Mouse (Mus musculus) embryonic stem cell, embryonic (primary cell): ENCODE measurements at regions not wholly inside any gene's neighbourhood (a gene's known extent, or its start where the extent isn't known, plus 50 kb on each side); places are given as distances from the start of the nearest gene placed in this dataset.

Source experiments
- CTCF ChIA-PET, 4 experiments: fragments of 300-600 bp in 2 of 4; fragments of 350-600 bp in 2 of 4; sonication (Branson Sonifier 250); formaldehyde crosslinking; loops; one replicate each; lab custom pipeline; 2022; ENCODE audit warnings: inconsistent platforms in 2 of 4; lab: Charles Lee
- POLR2A ChIA-PET, 4 experiments: fragments of 300-600 bp in 2 of 4; fragments of 350-600 bp in 2 of 4; sonication (Branson Sonifier 250); formaldehyde crosslinking; loops; one replicate each; lab custom pipeline; 2022; ENCODE audit warnings: antibody characterized with exemption in 4 of 4, inconsistent platforms in 1 of 4; lab: Charles Lee

DNA sequence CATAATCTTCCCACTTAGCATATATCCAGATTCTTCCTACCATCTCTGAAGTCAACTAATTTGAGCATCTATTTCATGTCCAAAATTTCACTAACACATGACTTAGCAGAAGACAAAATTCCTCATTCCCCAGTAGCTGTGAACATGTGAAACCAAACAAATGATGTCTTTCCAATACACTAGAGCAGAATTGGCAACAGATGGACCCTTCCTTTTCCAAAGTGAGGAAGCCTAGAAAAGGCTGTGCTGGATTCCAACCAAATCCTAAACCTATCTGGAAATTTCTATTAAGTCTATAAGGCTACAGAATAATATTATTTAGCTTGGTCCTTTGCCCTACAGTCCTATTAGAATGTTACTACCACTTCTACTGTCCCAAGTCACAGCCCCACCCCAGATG lies 253.3 kb downstream of the Olfm4 start:
- POLR2A ChIA-PET: no interaction called here
- CTCF ChIA-PET: no interaction called here

DNA sequence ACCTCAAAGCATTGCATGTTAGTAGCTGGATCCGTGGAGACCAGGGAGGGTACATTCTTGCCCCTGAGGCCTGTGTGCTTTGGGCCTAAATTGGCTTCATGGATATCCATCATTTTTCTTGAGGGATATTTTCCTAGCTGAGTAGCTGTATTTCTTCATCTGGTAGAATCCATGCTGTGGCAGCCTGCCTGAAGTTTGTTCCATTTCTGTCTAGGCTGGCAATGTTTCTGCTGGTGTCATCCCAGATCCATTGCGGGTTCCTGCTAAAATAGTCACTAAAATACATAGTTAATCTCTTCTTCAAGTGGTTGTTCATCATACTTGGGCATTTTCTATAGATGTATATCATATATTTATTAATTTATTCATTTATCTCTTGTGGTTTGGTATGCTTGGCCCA lies 253.7 kb downstream of the Olfm4 start:
- CTCF ChIA-PET: no interaction called here
- POLR2A ChIA-PET: no interaction called here

DNA sequence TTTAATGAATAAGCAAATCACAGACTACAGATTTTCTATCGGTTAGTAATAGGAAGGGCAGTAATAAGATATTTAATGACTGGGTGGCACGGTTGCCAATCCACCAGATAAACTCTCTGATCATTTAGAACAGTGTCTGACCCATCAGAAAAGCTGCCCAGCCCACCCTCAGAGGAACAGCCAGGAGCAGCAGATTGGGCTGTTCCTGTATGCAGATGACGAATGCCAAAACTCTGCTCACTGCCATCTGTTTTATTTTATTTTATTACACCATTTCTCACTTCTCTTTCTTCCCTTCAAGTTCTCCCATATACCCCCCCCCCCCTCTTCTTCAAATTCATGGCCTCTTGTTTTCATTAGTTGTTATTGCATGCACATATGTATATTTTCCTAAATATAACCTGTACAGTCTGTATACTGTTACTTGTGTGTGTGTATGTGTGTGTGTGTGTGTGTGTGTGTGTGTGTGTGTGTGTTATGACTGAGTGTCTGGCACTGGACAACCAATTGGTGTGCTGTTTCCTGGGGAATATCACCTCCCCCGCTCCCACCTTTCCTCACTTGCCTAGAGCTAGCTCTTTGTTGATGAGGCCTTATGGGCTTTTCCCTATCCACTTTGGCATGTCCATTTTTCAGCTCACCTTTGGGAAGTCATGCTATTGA lies 260.9 kb downstream of the Olfm4 start:
- POLR2A ChIA-PET: no interaction called here
- CTCF ChIA-PET: no interaction called here

DNA sequence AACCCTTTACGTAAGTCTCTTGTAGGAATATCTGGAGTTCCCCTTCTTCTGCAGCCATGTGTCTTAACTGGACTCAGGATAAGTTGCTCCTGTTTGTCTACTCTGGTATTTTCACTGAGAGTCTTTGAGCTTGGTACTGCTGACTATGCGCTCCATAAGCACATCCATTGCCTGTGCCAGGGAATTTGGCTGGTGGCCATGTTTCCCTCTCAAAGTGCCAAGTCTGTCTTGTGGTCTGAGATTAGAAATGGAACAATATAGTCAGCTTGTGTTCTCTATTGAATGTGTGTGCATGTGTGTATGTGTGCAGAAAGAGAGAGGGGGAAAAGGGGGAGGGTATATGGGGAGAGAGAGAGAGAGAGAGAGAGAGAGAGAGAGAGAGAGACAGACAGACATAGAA lies 263.7 kb downstream of the Olfm4 start:
- ChIA-PET CTCF (no interaction called here), POLR2A (no interaction called here)

DNA sequence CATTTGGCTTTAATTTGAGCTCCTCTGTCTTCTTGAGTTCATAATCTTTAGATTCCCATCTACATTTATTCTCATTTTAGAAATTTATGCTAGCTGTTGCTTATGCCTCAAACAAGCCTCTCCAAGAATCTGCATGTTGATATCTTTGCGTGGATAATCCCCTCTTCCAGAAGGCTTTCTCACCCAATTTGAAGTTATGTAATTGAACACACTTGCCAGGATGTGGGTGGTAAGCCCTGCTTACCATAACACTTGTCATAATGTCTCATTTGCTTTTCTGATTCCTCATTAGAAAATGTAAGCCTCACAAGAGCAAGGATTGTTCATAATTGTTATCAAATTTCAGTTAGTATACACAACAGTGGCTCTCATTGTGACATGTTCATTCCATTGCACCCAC lies 266.0 kb downstream of the Olfm4 start:
- ChIA-PET CTCF (no interaction called here), POLR2A (no interaction called here)

DNA sequence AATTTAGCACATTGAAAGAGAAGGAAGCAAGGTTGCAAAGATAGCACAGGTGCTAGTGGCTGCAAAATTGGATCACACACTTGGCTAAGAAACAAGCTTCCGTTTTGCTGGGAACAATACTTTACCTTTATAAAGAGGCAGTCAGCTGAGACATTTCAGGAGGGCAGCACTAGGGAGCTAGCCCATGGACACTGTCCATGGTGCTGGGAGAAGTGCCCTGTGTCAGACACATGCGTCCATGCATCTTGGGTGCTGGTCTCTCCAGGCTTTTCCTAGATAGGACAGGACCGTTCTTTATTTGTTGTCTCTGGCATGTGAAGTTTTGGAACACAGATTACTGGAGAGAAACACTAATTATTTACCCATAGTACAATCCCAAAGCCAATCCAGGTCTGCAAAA lies 273.2 kb downstream of the Olfm4 start:
- ChIA-PET CTCF (interaction anchor here in 2 of 4 experiments (0.5 to 1.4 kb wide), 3 partner anchors 41 to 1136 kb away, joined by 3 to 4 read pairs (median 3); no protein-coding TSS in a partner anchor), POLR2A (no interaction called here)

DNA sequence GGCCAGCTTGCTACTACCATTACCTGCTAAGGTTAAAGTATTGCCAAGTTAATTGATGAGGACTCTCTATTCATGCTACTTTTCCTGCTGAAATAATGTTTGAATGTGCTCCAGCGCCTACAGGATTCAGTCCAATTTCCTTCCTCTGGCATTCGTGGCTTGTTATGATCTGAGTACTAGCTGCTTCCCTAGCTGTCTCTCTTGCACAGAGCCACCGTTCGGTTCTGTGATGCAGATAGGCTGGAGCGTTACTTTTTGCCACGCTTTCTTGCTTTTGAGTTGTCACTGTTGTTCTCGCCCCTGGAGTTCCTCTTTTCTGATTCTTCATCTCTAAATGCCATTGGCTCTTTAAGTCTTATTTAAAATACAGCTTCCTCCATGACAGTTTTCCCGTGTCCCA lies 279.3 kb downstream of the Olfm4 start:
- ChIA-PET CTCF (no interaction called here), POLR2A (no interaction called here)

DNA sequence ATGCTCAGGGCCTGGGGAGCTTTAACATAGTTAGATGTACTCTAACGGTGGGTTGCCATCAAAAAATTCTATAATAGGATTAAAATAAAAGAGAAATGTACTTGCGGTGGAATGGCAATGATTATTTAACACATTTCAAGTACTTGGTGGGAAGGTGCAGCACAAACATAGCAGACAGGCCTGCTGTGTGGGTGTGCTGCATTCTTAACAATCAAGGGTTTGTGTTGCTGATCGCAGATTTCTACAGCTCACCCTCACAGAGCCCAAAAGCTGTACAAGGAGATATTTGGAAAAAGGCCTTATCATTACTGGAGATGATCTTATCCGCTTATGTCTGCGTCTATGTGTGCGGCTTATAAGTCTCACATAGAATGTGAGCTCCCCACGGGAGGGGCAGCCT lies 281.2 kb downstream of the Olfm4 start:
- CTCF ChIA-PET: interaction anchor here in 2 of 4 experiments (0.6 to 1.6 kb wide), 3 partner anchors 23 to 678 kb away, joined by 3 to 4 read pairs (median 3); no protein-coding TSS in a partner anchor
- POLR2A ChIA-PET: interaction anchor here in 2 of 4 experiments (0.7 to 1.2 kb wide), 2 partner anchors 54 to 96 kb away, joined by 3 read pairs; no protein-coding TSS in a partner anchor

DNA sequence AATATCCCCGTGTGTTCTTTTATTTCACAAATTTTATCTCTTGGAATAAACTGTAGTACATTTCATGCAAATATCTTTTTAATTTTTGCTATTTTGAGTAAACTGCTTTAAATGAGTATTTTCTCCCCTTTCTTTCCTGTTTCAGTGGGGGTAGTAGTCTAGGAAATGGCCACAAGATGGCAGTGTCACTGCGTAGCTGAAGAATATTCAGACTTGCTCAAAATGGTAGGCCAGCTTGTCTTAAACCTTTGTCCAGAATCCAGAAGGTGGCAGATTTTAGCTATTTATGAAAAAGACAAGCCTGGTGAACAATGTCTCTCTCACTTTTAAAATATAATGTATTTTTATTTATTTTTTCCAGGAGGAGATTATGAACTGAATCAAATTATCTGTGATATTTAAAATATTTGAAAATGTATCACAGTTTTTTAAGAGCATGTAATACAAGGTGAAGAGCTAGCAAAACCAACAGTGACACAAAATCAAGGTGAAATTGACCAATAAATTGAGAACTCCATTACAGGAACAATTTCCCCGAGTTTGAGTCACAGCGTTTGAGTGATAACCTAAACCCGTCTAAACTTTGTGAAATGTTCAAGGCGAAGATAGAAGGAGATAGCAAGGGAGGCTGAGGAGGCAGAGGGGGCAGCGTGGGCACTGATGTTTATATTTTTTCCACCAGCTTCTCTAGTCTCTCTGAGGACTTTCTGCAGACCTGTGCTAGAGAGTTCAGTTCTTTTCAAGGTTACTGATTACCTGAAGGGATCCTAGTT lies 285.5 kb downstream of the Olfm4 start:
- CTCF ChIA-PET: interaction anchor here in 1 of 4 experiments (0.5 kb wide), 1 partner anchor 1627 kb away, joined by 3 read pairs; no protein-coding TSS in a partner anchor
- POLR2A ChIA-PET: no interaction called here

DNA sequence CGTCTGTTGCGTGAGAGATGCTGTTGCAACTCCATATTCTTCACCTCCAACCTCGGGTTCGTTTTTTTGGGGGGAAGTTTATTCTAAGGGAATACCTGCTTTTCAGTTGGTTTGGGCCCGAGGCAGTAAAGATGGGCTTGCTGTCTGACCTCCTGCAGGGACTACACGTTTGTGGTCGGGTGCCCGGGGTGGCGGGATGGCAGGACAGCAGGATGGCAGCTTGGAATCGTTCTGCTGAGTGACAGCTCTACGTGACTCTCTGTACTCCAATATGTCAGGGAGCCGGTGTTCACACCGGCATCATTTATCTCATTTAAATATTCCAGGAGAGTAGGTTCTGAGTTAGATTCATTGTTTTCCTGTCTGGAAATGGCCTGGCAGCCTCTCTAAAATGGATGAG lies 286.2 kb downstream of the Olfm4 start:
- ChIA-PET CTCF (no interaction called here), POLR2A (no interaction called here)

DNA sequence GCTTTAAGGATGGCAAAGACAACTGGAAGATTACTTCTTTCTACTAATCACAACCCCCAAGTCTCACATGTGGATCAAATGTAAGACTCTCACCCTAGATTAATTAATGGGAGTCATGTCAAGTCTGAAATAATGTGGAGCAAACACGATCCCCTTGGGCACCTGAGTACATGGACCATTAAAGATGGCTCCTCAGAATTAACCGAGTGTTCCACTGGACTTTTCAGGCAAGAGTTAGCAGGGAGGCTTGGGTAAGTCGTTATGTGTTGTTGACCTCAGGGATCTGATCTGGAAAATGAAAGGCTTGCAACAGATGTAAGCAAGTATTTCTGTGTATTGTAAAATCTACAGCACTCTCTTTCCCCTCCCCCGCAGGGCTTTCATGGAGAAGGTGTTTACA lies 296.3 kb downstream of the Olfm4 start:
- ChIA-PET POLR2A (no interaction called here), CTCF (interaction anchor here in 1 of 4 experiments (0.6 kb wide), 1 partner anchor 726 kb away, joined by 3 read pairs; no protein-coding TSS in a partner anchor)

DNA sequence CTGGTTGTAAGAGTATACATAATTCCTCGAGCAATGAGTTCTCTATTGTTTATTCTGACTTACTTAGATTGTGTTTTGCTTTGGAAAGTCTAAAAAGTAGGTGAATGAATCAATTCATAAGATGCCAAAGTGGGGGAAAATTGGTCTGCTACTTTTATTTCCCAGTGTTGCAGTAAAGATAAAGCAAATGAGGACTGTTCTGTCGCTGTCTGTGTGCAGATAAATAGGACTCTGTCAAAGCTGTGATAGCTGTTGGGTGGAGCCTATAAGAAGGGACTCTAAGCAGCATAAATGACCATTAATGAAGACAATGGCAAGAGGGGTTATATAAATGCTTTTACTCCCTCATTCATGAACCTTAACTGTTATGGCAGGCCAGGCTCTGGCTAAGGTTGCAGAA lies 299.8 kb downstream of the Olfm4 start:
- ChIA-PET POLR2A (no interaction called here), CTCF (no interaction called here)

DNA sequence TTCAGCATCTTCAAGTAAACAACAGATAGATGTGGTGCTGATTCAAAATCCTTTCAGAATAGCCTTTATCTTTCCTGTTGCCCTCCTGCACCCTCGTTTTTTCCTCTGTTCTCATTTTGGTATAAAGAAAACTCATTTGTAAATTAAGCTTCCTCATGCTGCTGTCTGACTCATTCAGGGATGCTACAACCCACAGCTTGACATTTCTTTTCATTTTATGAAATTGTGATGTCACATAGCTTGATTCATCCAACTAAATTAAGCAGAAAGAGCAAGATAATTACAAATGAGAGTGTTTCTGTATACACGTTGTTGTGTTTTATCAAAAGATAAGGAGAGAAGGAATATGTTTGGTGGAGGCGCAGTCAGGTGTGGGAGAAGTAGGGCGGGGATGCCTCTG lies 307.5 kb downstream of the Olfm4 start:
- CTCF ChIA-PET: no interaction called here

DNA sequence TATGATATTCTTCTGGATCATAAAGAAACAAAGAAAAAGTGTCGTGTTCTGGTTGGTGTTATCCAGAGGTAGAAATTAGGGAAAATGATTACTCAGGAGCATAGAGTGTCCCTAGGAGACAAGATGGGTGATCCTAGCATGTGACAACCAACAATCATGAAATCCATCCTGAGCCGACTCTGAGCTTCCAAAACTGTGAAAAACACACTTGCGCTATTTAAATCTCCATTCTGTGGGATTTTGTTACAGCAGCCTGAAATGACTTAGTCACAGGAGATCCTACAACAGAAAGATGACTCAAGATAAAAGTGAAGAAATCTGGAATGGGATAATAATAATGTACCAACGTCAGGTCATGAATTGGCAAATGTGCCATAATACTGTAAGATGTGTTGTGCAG lies 309.5 kb downstream of the Olfm4 start:
- ChIA-PET CTCF (no interaction called here), POLR2A (no interaction called here)

More for the DNA sequence above, 307.5 kb downstream of the Olfm4 start:
- POLR2A ChIA-PET: no interaction called here

DNA sequence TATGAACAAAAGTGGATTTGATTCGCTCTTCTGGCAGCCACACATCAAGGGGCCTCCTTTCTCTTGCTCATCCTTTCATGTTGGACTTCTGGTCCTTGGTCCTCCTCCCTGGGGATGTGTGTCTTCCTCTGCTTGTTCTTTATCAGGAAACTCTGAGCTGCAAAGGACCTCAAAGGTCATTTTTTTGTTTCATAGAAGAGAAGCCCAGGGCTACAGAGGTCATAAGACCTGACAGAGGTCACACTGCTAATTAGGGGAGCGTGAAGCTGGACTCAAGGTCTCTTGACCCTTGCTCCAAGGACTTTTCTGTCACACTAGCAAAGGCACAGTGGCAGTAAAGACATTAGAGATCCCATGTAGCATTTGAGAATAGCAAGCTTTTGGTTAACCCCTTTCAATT lies 345.8 kb downstream of the Olfm4 start:
- CTCF ChIA-PET: no interaction called here
- POLR2A ChIA-PET: no interaction called here

DNA sequence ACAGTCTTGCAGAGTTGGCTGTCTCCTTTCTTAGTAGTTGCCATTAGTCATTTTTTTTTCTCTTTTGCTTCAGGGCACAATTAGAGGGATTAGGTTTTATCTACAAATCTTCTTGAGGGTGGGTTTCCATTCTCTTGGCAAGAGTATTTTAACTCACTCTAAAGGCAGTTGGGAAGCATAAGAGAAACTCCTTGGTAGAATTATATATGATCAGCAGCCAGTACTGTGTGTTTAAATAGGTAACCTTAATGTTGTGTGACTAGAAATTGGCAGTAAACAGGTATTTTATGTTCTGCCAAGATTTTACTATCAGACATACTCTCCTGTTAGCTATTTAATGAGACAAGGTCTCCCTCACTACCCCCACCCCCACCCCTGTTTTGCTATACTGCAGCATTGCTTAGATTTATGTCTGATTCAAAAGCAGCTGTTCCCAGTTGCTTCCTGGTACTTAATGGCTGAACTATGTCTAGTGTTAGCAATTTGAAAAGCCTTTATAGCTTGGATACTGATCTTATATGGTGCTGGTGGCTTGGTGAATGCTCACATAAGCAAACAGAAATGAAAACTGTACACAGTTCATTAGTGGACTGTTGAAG lies 378.2 kb downstream of the Olfm4 start:
- CTCF ChIA-PET: no interaction called here
- POLR2A ChIA-PET: interaction anchor here in 1 of 4 experiments (0.6 to 0.7 kb wide), 2 partner anchors 20 to 61 kb away, joined by 3 to 5 read pairs; no protein-coding TSS in a partner anchor

DNA sequence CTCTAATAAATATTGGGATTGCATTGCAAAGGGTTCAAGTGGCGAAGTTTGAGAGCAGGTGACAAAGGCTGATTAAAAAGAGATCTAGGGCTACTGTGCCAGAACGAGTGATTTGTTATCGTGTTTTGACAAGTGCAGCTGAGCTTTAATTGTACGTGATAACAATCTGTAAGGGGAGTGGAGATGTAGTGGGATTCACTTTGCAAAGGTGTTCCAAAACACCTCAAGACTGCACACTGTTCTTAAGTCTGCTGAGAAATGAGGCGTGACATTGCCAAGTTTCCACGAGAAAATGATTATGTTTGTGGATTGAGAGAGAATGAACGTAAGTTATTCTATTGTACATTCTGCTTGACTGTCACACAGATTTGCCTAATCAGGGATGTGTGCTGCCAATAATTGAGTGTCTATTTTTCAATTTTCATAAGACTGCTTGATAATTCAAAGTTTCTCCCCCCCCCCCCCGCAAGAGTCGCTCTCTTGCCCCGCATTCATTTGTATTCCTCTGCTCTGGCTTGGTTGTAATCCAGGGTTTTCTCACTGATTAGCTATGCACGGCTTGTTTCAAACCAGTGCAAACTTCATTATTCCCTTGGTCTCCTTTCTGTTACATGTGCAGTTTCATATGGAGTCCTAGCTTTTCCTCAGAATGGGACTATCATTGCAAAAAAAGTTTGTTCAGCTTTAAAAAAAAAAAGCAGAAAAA lies 385.7 kb downstream of the Olfm4 start:
- CTCF ChIA-PET: interaction anchor here in 1 of 4 experiments (0.6 kb wide), 1 partner anchor 1248 kb away, joined by 3 read pairs; no protein-coding TSS in a partner anchor
- POLR2A ChIA-PET: interaction anchor here in 1 of 4 experiments (0.7 kb wide), 1 partner anchor 25 kb away, joined by 3 read pairs; no protein-coding TSS in a partner anchor

DNA sequence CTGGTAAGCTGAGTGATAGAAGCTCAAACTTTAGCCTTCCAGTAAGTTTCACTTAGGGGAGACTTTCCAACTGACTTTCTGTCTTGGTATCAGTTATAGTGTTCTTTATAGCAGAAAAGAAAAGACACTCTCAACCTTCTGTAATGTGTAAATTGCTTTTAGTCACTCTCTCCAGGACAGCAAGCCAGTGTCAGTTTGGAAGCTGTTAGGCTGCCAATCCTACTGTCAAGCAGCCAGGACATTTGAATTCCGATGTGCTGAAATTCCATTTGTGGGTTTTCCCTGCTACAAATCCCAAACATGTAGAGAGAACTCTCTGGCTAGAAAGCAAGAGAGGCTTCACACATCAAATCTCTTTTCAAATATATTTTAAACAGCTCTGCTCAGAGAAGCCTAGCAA lies 390.4 kb downstream of the Olfm4 start:
- ChIA-PET CTCF (no interaction called here), POLR2A (no interaction called here)

DNA sequence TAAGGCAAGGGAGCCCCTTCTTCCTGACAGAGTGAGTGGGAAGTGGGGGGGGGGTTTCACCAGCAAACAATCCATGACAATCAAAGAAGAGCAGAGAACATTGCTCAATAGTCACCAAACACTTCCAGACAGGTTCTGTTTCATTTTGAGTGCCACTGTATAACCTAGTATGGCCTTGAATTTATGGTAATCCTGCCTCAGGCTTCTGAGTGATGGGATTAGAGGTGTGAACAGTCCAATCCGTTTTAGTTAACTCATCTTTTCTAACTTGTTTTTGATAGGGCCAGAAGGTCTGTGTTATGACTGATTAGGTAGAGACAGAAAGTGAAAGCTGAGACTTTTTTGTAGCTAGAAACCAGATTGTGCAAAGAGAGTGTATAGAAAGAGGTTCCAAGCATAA lies 393.2 kb downstream of the Olfm4 start:
- ChIA-PET CTCF (no interaction called here), POLR2A (no interaction called here)
